Mouse (Mus musculus) embryonic fibroblast, embryonic 13.5 days (primary cell): ENCODE measurements at regions not wholly inside any gene's neighbourhood (a gene's known extent, or its start where the extent isn't known, plus 50 kb on each side); places are given as distances from the start of the nearest gene placed in this dataset.

Experiments used
- CTCF ChIP-seq: IDR thresholded peaks from 2 replicates; pipeline ENCODE4 v1.5.1; 2011; ENCODE audit warnings: mild to moderate bottlenecking, control low read depth, low read length, moderate library complexity, borderline replicate concordance; ENCODE audit not compliant: insufficient read depth
- POLR2A ChIP-seq: IDR thresholded peaks from 2 replicates; pipeline ENCODE4 v1.6.1; 2011; ENCODE audit warnings: low read depth, mild to moderate bottlenecking, control low read depth, low read length, moderate library complexity

DNA sequence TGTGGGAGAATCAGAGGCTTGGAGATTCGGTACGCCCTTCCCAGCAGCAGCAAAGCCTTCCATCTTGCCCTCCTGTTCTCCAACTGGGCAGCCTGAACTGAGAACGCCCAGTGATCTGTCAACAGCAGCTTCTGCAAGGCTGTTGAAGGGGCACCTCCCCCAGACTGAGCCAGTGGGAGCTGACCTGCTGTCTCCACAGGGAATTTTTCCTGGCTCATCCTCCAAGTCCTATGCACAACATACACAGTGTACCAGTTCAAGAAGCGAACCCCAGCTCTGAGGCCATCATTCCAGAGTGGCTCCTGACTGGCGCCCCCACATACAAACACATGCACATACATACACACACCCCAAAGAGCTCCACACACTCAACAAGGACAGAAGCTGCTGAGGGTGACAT lies 126.0 kb upstream of the Far2 start:
- TF ChIP-seq POLR2A (no peak), CTCF (no peak)
